31 mouse cellular contexts compared by ENCODE assay signal in genomic region chr10:98558560-98558959, GRCm38 (mm10).
"Had no signal": no experiment of that assay in that cellular context is flagged by ENCODE, and none has a peak within 500 bp of the region (broad histone marks: within the 10 kb centered on the region; RNA-seq: fewer than 3 reads in every experiment).

No protein-coding gene starts in this region.

- H3K9ac ChIP-seq: heart, embryonic 12.5 days; heart, embryonic 13.5 days; heart, embryonic 15.5 days; hindbrain, embryonic 12.5 days; hindbrain, embryonic 13.5 days; hindbrain, embryonic 14.5 days; hindbrain, embryonic 15.5 days; intestine, embryonic 15.5 days; kidney, embryonic 15.5 days had no signal

- H3K9me3 ChIP-seq: heart, embryonic 12.5 days; heart, embryonic 13.5 days; heart, embryonic 15.5 days; hindbrain, embryonic 10.5 days; hindbrain, embryonic 12.5 days; hindbrain, embryonic 13.5 days; hindbrain, embryonic 15.5 days; intestine, embryonic 15.5 days; kidney, embryonic 15.5 days had no signal

- H3K27ac ChIP-seq: heart, embryonic 13.5 days; heart, embryonic 15.5 days; hindbrain, embryonic 10.5 days; hindbrain, embryonic 12.5 days; hindbrain, embryonic 13.5 days; hindbrain, embryonic 14.5 days; hindbrain, embryonic 15.5 days; hindbrain, postnatal 0 days; intestine, embryonic 15.5 days; kidney, embryonic 15.5 days; kidney, postnatal 0 days; layer of hippocampus, adult 2 months; left cerebral cortex, adult 2 months had no signal

- H3K4me1 ChIP-seq: heart, embryonic 12.5 days; heart, embryonic 15.5 days; hindbrain, embryonic 10.5 days; hindbrain, embryonic 12.5 days; hindbrain, embryonic 13.5 days; hindbrain, embryonic 15.5 days; intestine, embryonic 15.5 days; kidney, embryonic 15.5 days had no signal

- H3K27me3 ChIP-seq: heart, embryonic 12.5 days; heart, embryonic 13.5 days; heart, embryonic 15.5 days; hindbrain, embryonic 12.5 days; hindbrain, embryonic 13.5 days; hindbrain, embryonic 15.5 days; intestine, embryonic 15.5 days; kidney, embryonic 15.5 days had no signal

- H3K36me3 ChIP-seq: heart, embryonic 12.5 days; heart, embryonic 13.5 days; heart, embryonic 15.5 days; hindbrain, embryonic 10.5 days; hindbrain, embryonic 12.5 days; hindbrain, embryonic 13.5 days; hindbrain, embryonic 15.5 days; intestine, embryonic 15.5 days; kidney, embryonic 15.5 days had no signal

- DNase-seq: heart, postnatal 10 days; heart, postnatal 14 days; heart, postnatal 36 days; heart, postnatal 4 days; kidney, adult 11 months; kidney, adult 18-20 months; kidney, adult 2 months; kidney, adult 8-10 months; kidney, adult 9 months; kidney, postnatal 10 days; kidney, postnatal 14 days; kidney, postnatal 25 days; kidney, postnatal 36 days; kidney, postnatal 4 days; layer of hippocampus, adult 9-11 months; layer of hippocampus, postnatal 36 days had no signal

- H3K4me2 ChIP-seq: heart, embryonic 11.5 days; heart, embryonic 12.5 days; heart, embryonic 13.5 days; heart, embryonic 15.5 days; hindbrain, embryonic 12.5 days; hindbrain, embryonic 13.5 days; hindbrain, embryonic 14.5 days; hindbrain, embryonic 15.5 days; intestine, embryonic 15.5 days; kidney, embryonic 15.5 days had no signal

- H3K4me3 ChIP-seq: heart, embryonic 12.5 days; heart, embryonic 13.5 days; heart, embryonic 15.5 days; hindbrain, embryonic 10.5 days; hindbrain, embryonic 12.5 days; hindbrain, embryonic 13.5 days; hindbrain, embryonic 15.5 days; intestine, embryonic 15.5 days; kidney, embryonic 15.5 days; layer of hippocampus, adult 2 months; left cerebral cortex, adult 2 months had no signal
